Mouse (Mus musculus) cortical plate, adult 2 months (tissue): Measurements from ENCODE around the gene Krt88.

Experiments
- CTCF ChIP-seq: fragments of 200-500 bp; IDR thresholded peaks from 2 replicates; pipeline ENCODE4 v1.5.1; 2011; ENCODE audit warnings: mild to moderate bottlenecking, control low read depth, low read length; ENCODE audit not compliant: insufficient read depth; ENCODE audit errors: extremely low read depth
- POLR2A ChIP-seq: fragments of 200-500 bp; IDR thresholded peaks from 2 replicates; pipeline ENCODE4 v1.6.1; 2011; ENCODE audit warnings: mild to moderate bottlenecking, low read length, control low read depth; ENCODE audit not compliant: insufficient read depth; ENCODE audit errors: extremely low read depth

DNA sequence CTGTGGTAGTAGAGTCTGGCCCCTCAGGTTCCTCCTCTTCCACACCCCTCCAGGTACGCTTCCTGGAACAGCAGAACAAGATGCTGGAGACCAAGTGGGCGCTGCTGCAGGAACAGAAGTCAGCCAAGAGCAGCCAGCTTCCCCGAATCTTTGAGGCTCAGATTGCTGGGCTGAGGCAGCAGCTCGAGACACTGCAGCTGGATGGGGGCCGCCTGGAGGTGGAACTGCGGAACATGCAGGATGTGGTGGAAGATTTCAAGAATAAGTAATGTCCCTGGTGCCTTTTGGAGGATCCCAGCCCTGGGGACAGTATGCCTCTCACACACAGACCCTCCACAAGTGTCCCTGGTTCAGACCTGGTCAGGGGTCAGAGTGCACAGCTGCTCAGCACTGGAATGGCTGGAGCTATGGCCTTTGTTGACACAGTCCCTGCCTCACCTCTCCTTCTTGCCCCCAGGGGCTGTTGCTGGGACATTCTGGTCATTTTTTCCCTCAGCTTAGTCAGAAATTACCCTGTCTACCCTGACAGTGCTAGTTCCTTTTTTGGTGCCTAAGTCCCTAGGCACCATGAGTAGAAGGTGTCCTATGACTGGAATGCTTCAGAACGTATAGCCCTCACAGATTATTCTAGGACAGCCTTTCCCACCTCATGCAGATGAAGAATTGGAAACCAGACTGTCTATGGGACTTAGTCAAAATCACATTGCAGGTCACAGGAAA, 33.5 kb upstream of the Krt88 start:
- TF ChIP-seq POLR2A (no peak), CTCF (no peak)
